Mouse (Mus musculus) c-Kit-positive CD71-negative TER-119-negative erythroid progenitor cells, embryonic 14.5 days (primary cell): Measurements from ENCODE around the gene 0610040J01Rik.

ENCODE experiments used
- DNase-seq: peaks from one replicate; pipeline ENCODE4 v3.0.0-alpha.2; 2013; ENCODE audit warnings: low read depth

0610040J01Rik gene

GRCm38 (mm10) chr5:63903329-63903728, 91.2 kb downstream of the 0610040J01Rik start:
- no peak for DNase-seq

DNA sequence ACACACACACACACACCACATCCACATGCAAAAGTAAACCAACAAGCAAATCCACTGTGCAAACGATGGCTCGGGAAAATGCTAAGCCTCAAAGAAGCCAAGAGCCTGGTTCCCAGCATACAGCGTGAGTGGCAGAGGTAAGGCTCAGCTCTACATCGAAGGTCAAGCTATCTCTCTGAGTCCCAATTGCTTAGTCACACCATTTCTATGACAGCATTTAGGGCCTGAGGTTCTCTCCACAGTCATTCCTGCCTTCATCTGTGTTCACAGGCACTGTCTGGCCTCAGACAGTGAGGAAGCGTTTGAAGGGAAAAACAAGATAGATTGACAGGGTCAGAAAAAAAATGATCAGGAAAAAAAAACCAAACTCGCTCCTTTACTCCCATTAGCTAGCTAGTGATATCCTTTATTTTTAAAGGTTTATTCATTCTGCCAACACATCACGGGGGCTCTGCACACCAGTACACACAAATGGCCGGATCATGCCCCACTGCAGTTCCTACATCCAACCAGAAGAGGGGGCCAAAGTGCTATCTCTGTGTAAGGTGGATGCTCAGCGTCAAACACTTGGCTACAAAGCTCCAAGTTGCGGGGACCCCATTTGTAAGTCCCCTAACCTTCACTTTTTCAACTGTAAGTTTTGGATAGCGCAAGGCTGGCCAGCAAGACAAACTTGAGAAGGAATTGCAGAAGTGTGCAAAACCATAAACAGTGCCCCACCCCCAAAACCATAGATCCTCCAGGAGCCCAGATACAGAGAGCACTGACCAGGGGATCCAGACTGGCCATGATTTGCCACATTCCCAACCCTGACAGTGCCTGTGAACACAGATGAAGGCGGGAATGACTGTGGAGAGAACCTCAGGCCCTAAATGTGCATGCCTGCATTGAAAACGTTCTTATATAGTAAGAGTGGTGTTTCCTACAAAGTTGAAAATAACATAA, 94.3 kb downstream of the 0610040J01Rik start:
- DNase-seq, result peak; percentile 76

- DNase-seq, result no peak
Measured at GRCm38 (mm10) chr5:63907513-63907912, 95.3 kb downstream of the 0610040J01Rik start.

- no peak for DNase-seq
Measured at GRCm38 (mm10) chr5:63910171-63910960, 98.2 kb downstream of the 0610040J01Rik start.

GRCm38 (mm10) chr5:63914896-63915295, 102.7 kb downstream of the 0610040J01Rik start:
- no peak for DNase-seq

- no peak for DNase-seq
Measured at GRCm38 (mm10) chr5:63916457-63917139, 104.4 kb downstream of the 0610040J01Rik start.

- DNase-seq, result no peak
Measured at GRCm38 (mm10) chr5:63918201-63918600, 106.0 kb downstream of the 0610040J01Rik start.

DNA sequence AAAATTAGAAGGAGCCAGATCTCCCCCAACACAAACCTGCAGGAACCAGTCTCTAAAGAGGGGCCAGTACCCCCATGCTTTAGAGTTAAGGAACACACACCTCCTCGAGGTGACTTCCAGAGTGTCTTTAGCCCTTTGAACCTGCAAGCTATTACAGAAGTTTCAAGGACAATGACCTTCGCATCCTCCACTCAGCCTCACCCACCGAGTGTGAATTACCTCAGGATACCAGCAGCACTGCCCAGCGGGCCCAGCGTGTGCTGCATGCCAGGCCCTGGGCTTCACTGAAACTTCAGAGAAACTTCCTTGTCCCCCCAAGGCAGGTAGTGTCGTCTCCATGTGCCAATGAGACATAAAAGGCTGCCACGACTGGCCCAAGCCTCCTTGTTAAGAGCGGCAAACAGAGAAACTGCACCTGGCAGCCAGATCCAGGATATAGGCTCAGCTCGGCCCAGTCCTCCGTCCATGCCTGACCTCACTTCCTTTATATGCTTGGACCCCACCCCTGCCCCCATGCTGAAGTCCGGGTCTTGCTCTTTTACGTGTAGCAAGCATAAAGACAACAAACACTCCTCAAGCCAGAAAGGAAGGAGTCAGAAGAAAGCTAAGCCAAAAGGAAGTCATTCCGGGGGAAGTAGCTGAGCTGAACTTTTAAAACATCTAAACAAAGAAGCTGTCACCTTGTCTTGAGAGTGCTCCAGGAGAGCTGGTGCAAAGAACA, 111.3 kb downstream of the 0610040J01Rik start:
- DNase-seq, result no peak

DNA sequence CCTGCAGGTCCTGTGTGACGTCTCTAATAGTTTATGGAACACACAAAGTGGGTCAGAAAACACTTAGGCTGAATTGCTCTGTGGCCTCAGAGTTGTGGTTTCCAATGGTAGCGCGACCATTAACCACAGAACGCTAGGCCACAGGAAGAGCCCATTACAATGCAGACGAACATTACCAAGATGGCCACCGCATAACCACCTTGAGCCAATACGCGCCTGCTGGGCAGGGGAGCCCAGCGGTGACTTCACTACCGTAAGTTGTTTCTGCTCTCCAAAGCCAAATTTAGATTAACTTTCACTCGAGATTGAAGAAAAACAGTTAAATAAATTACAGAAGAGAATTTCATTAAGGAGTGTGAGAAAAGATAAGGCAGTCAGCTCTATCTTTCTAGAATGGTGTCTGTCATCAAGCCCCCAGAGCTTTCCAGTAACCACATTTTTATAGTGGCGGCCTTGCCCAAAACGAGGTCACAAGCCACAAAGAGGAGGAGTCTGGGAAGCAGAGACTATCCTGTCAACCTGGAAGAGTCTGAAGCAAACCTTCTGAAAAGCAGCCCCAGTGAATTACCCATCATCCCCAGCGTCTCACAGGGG, 113.0 kb downstream of the 0610040J01Rik start:
- DNase-seq, result no peak

DNA sequence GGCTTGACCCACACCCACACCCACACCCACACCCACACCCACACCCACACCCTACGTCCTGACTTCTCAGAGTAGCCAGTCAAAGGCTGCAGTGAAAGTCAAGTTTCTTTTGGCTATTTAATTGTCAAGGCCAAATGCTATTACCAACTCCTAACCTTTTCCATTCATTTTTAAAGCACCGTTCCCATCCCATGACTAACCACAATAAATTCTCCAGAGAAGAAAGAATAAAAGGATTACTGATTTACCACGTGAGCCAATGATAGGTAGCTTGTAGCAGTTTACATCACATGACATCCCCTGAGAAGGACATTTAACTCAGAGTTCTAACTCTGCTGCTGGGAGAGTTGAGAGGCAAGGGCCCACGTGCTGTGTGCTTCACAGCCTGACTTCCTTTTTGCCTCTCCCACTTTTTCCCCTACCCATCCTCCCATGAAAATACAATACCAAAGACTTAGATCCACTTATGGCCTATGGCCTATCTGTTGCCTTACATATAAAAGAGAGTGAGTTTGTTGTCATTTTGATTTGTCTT, 118.7 kb downstream of the 0610040J01Rik start:
- no peak for DNase-seq

DNA sequence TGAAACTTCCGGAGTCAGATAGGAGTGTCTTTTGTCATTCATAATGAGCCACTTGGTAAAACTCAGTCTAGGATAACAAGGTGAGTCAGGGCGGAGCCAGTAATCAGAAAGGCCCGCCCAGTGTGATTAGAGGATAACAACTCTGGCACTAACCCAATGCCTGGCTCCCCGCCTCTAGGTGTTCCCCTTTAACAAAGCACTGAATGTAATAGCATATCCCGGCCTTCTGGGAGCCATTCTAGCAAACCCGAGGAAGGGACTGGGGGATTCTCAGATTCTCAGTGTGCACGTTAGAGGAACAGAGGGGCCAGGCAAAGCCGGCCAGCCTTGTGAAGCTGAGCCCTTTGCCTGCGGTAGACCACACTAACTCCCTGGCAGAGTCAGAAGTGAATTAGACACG, 120.7 kb downstream of the 0610040J01Rik start:
- no peak for DNase-seq

DNA sequence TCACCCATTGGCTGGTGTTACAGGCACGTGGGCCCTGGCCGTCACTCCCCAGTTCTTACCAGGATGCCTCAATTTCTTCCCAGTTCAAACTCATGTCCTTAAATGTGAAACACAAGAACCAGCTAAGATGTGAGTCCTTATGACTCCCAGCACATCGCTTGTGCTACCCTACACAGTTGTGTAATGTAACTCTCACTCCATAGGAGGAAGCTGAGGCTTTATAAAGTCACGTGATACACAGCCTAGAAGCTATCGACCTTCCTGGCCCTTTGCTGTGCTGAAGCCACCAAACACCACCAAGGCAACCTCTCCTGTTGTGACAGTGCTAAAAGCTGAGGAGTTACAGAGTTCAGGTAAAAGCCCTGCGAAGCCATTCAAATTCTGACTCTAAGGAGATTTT, 123.4 kb downstream of the 0610040J01Rik start:
- DNase-seq, result no peak

DNA sequence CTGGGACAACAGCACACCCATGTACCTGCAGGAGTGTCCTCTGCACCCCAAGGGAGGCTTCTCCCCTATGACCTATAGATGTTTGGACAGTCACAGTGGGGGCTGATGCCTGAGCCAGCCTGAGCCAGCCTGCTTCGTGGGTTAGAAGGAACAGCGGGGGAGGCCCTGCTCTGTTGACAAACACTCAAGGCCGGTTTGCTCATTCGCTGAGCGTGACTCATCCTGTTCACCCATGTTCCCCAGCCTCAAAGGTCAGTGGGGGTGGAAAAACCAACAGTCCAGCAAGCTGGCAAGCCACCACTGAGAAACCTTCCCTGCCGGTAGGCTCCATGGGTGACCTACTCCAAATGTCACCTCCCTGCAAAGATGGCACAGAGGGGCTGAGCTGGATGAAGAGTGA, 124.6 kb downstream of the 0610040J01Rik start:
- no peak for DNase-seq

DNA sequence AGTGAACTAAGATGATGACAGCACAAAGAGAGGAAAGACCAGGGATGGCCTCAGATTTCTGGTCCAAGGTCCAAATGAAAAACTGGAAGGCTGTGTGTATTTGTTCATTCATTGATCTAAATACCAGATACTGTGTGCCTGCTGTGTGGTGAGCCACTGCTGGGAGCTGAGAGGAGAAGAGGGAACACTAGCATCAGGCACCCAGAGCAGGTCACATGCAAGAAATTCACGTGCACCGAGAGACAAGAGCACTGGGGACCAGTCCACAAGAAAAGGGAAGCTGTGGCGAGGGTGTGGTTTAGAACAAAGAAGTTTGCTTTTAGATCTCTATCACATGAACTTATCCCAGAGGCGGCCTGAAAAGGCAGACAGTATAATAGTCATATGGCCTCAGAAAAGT, 126.4 kb downstream of the 0610040J01Rik start:
- DNase-seq, result peak; percentile 46

DNA sequence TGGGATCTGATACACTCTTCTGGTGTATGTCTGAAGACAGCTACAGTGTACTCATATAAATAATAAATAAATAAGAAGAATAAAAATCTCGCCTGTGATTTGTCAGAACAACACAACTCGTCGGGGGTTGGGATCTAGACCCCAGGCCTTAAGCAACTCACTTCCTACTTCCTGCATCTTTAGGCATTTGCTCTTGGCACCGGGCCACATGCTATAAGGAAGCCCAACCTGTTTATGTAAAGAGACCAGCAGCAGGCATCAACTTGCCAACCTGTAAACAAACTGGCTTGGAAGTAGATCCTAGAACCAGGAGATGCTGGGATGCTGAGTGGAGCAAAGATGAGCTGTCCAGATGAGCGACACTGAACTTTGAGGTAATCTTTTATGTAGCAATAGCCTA, 129.7 kb downstream of the 0610040J01Rik start:
- no peak for DNase-seq

DNA sequence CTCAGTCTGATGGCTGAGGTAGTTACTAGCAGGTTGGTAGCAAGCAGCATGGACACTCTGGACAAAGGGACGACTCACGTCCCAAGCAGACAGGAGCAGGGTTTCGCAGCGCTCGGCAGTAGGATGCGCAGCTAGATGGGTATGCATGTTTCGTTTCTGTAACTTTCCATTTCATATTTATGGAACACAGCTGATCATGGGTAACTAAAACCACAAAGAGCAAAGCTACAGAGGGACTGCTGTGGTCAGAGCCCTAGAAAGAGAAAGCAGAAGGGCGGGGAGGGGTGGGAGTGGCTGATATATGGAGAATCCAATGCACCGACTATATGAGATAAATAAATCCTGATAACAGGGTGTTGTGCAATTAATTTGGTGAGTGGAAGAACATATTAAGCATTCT, 131.1 kb downstream of the 0610040J01Rik start:
- peak; percentile 12 for DNase-seq

DNA sequence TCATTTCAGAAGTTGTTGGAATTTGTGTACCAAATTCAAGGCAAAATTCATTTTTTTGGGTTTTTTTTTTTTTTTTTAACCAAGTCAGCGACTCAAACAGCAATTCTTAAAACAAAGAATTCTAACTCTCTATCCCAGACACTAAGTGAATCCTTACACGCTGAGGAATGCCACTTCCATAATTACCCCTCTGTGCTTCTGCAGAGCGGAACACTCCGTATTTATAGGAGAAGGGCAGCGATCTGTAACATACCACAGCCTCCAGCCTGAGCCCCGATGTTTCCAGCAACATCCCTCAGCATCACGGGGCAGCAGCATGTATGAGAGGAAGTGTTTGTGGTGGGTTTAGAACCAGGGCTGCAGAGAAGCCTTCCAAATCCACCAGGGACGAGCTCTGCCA, 135.4 kb downstream of the 0610040J01Rik start:
- no peak for DNase-seq

GRCm38 (mm10) chr5:63949195-63949594, 137.0 kb downstream of the 0610040J01Rik start:
- no peak for DNase-seq
